Mouse (Mus musculus) mouse embryonic stem cell (cell line): ENCODE results near the gene Tsc22d3.

Experiments
- in situ Hi-C, 2 experiments: fragments of 300-500 bp; cut with MboI; formaldehyde crosslinking; loops; 1 replicate in 1 of 2; 3 replicates in 1 of 2; pipeline ENCODE4 v1.14.3; 2019 to 2020; ENCODE audit warnings: low sequenced_read_pairs in 2 of 2, low pct_unique_long_range_greater_than_20kb in 1 of 2, mixed read lengths in 1 of 2; ENCODE audit not compliant: unreplicated experiment in 1 of 2

The Tsc22d3 gene

DNA sequence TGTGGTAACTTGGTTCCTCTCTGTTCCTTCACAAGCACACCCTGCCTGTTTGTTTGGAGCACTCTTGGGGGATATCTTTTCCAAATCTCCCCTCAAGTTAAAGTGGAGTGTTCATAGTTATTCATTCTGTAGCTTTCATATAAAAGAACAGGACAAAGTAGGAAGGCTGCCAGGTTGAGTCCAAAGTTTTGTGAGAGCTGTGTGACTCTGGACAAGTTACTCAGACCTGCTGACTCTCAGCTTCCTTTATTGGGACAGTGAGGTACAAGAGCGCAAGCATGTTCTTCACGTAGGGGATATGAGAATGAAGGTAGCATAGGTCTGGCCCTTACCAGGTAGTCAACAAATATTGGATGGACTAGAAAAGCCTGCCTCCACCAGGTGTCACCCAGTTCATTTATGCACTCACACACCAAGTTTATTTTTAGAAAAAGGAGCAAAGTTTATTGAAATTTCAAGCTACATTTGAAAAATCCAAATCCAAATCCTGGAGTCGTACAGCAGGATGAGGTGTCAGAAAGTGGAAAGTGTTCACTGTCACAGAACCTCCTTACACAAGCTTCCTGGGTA lies 61.3 kb downstream of the Tsc22d3 start:
- in situ Hi-C loops = no loop called here

DNA sequence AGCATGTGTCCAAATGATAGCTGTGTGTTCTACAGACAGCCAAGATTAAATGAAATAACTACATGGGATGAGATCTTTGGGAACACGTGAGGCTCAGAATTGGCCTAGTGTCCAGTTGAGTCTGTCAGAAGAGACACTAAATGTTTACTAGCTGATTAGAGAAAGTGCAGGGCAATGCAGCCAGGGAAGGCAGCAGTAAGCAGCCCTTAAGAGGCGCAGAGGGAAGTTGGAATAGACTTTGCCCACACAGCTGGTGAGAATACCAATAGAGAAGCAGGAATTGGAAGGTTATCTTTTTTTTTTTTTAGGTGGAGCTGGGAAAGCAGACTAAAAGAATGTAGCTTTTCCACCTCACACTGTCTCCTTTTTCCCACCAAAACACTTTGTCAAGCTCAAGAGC lies 61.8 kb downstream of the Tsc22d3 start:
- in situ Hi-C loops = no loop called here

DNA sequence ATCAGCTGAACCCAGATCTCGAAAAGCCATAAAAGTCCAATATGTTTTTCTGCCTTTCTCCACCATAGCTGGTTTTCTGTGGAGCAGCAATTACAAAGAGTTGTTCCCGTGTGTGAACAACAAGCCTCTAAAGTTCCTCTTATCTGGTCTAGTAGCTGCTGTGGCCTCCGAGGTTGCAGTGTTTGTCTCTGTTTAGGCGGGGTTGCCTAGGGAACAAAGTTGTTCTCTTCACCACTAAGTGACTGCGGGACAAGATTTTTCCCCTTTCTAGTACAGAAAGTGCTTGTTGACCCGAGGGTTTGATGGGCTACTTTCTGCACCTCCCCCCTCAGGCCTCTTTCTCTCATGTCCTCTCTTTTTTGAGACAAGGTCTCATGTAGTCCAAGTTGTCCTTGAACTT lies 62.8 kb downstream of the Tsc22d3 start:
- in situ Hi-C loops = no loop called here

DNA sequence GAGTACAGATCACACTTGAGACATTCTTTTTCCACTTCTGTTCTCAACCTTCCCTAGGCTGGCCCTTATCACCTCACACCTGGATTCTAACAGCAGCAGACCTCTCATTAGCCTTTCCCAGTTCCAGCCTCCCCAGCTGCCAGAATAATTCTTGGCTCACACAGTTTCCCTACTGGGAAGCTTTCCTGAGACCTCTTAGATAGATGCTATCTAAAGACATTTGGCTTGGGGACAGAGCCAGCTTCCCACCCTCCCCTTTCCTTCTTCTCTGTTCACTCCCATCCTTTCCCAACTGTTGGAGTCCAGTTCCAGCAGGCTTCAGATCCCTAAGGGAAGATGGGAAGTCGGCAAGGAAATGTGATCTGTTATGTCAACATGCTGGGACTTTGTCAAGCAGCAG lies 65.0 kb downstream of the Tsc22d3 start:
- in situ Hi-C loops = no loop called here

DNA sequence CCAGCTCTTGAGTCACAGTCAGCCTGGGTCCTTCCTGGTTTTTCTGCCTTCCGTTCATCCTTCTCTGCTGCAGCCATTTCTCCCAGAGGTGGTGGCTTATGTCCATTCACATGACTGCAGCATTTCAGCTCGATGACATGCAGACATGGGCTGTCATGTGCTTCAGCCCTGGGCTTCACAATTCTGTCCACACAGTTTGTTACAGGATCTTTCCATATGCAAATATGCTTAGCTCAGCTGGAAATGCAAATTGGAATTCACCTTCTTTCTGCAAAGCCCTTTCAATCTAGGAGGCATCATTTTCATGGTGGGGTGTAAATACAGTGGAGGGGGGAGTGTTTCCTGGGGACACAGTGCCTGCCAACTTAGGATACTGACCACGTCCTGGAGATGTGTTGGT lies 66.2 kb downstream of the Tsc22d3 start:
- in situ Hi-C loops = no loop called here

DNA sequence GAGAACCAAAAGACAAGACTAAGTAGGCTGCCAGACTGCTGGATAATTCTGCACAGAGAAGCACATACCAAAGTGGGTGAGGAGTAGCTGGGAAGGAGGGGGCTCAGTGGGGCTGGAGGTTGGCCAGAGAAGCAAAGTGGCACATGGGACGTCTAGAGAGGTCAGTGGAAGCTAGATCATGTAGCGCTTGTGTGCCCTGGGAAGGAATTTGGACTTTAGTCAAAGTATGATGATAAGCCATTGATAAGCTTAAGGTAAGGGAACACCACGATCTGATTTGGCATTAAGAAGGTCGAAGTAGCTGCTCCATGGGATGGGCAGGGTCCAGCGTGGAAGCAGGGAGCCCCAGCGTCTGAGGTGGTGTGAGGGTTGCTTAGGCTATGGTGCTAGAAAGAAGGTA lies 68.1 kb downstream of the Tsc22d3 start:
- in situ Hi-C loops = no loop called here

DNA sequence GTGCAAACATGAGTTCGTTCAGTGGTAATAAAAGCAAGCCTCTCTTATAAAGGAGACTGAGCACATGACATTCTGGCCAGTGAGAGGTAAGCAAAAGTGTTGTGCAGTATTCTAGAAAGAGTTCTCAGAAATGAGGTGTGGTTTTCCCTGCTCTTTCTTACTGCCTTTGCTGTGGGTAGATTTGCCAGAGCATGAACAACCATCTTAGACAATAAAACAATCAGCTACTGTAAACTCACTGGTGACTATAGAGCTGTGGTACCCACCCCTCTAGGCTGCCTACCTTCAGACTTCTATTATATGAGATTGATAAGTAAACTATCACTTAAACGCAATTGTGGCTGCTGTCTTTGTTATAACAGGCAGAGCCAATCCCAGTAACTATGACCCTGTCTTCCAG lies 69.1 kb downstream of the Tsc22d3 start:
- in situ Hi-C loops = no loop called here

DNA sequence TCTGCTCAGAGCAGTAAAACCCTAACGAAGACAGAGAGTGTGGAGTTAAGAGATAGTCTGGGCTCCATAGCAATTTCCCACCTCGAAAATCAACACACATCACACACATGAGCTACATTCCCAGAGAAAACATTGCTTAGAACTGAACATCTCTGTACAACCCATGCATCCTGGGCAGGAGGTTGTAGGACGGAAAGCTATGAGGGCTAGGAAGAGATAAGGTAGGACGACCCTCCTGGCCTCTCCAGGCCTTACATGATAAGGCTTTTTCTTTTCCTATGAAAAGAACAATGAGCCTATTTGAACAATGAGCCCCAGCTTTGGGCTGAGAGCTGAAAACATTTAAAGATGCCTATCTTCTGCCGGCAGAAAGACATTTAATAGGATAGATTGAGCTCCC lies 69.8 kb downstream of the Tsc22d3 start:
- in situ Hi-C loops = no loop called here

DNA sequence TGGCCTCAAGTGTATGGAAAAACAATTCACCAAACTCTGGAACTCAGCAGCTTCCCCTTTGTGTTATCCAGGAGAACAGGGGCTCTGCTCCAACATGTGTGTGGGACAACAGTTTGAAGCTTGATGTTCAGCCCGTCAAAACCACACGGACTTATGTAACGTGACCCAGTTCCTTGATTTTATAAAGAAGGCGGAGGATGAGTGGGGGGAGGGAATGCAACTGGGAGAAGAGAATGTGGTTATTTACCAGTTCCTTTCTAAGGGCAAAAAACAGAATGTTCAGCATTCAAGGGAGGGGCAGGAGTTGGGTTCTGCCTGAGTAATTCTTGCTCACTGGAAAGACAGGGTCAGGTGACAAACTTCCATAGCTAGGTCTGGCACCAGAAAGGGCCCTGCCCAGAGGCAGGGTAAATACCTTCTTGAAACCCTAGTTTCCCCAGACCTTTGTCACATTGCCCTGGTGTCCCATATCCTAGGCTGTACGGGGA lies 71.3 kb downstream of the Tsc22d3 start:
- in situ Hi-C loops = no loop called here

DNA sequence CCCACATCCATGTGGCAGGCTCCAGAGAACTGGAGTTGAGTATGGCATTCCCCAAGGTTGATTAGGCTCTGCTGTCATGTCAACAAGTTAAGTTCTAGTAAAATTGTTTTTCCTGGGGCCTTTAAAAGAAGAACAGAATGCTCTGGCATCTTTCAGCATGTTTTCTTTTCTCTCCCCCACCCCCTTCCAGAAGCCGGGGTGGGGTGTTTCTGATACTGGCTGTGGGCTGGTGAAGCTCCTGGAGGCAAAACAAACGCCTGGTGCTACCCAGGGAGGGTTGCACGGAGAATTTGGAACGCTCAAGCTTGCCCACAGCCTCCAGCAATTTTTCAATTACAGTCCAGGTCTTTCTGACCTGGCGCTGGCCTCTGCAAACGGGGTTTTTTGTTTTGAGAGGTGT lies 73.2 kb downstream of the Tsc22d3 start:
- in situ Hi-C loops = no loop called here

DNA sequence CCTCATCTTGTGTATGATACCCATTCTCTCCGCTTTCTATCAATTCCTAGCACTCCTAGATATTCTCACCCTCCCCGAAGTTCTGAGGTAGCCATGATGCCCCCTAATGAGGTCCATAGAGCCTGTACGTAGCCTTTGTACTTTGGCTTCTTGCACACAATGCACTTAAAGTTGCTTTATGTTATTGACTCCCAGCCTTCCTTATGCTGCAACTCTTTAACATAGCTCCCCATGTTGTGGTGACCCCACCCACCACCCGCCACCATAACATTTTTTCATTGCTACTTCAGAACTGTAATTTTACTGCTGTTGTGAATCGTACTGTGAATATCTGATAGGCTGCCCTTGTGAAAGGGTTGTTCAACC lies 74.2 kb downstream of the Tsc22d3 start:
- in situ Hi-C loops = no loop called here

DNA sequence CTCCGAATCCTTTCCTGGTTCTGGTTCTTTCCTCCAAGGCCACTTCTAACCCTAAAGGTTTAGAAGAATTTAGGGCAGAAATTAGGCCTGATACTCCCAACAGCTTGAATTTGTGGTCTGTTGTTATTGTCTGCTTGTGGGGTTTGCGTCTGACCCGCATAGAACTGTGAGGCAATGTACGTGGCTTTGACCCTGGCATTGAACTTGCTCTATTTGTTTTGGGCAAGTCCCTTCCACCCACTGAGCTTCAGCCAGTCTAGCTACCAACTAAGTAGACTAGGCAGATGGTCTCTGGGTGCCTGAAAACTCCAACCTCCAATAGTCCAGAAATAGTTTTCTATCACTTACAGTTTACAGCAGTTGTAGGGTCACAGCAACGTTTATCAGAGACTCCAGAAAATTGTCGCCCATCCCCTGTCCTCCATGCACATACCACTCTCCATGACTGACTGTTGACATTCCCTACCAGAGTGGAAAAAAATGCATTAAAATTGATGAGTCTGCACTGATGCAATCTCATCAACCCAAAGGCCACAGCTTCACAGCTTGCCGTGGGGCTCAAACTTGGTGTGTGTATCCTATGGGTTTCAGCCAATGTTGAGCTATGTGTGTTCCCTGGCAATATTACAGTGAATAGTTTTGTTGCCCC lies 74.7 kb downstream of the Tsc22d3 start:
- in situ Hi-C loops = no loop called here

DNA sequence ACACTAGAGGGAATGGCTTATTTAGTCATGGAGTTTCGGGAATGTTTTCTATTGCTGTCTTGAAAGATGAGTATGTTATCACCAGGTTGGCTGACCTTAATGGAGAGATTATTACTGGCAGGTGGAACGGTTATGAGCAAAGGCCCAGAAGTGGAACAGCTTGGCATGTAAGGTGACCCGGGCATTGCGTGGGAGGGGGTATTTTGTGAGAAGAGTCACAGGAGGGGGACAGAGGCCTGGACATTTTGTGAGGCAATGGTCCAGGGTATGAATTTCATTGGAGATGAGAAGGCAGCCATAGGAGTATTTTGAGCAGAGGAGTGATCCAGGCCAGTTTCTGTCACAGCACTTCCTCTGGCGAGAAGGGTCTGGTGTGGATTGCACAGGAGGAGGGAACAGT lies 76.2 kb downstream of the Tsc22d3 start:
- in situ Hi-C loops = no loop called here

DNA sequence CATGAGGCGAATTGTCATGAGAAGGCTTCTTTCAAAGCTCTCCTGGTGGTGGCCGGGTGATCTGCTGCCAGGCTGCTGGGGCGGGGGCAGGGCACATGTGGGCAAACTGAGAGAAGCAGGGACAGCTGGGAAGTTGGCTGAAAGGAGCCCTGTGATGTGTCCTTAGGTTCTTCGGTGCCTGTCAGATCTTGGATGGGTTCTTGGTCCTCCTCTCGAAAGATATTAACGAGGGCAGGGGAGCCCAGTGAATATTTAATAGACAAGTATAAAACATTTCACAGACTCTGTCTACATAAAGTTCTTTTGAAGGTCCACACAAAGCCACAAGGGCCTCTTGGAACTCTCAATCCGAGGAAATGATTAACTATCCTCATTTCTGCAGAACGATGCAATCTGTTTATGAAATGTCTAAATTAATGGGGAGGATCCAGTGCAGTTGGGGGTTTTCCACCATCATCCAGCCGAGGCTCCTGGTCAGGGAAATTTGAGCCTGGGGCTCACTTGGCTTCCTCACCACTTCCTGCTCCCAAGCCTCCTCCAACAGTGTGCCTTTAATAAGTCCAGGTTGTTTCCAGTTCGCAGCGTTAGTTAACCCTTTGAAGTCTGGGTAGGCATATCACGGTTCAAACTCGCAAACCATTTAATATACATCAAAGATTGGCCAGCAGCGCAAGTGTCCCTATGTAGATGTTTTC lies 78.2 kb downstream of the Tsc22d3 start:
- in situ Hi-C loops = no loop called here

DNA sequence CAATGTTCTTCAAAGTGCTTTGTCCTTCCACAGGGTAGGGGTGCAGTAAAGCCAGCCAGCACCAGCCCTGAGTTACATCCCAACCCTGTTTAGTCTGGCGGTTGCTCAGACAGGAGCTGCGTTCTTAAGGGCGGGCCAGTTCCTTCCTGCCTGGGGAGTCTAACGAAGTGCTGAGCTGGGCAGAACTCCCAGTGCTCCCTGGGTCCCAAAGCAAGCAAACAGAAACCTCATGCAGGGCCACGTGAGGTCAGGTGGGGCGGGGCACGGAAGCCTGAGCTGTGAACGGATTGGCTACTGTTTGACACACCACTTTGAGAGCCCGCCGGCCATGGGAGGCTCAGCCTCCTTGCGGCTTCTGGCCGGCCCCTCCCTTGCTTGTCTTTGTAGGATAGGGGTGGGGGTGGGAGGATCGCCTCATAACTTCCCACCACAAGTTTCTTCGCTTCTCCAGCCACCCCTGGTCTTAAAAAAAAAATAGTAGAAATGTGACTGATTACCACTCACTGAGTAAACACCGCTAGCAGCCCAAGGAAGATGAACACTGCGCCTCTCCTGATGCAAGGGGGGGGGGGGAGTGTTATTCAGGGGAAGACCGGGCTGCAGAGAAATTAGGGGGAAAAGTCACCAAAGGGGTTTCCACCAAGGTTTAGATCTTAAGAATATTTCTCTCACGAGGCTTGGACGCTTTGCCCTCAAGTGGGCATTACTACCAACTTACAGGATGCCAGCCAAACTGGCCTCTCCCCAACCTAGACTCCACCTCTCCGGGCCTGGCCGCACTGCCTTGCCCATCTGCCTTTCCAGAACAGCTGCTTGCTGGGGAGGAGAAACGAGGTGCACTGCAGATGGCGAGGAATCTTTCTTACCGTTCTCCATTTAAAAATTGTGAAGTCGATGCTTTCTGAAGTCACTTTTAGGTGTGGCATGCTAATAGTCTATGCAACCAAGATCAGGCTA lies 80.0 kb downstream of the Tsc22d3 start:
- in situ Hi-C loops = no loop called here

DNA sequence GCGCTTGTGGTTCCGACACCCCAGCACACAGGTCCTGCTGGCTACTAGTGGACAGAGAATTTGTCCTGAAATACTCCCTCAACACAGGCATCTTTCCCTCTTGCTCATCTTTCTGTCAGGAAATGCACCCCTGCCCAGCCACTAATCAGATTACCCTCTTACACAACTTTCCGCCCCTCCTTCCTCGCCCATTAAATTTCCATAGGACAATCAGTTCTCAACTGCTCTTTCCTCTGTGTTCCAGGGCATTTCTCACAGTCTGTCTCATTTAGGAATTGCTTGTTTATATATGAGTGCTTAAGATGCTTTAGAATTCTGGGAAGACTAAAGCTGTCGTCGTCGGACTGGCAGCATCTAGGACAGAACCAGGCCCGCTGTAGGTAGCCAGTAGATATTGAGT lies 82.1 kb downstream of the Tsc22d3 start:
- in situ Hi-C loops = no loop called here

DNA sequence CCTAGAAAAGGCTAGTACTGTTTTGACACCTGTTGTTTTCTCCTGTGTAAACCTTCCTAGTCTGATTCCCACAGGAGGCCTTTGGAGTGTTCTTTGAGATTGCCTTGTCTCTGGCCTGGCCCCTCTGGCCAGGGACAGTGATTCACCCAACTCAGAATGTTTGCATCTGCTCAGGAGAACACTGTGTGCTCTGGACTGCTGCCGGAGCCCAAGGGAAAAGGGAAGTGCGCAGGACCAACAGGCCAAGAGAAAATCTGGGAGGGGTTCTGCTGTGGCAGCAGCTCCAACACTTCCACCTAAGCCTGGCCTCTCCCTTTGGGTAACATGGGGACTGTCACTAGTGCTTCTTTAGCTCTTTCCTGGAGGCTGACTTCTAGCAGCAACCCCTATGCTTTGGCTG lies 87.1 kb downstream of the Tsc22d3 start:
- in situ Hi-C loops = no loop called here

DNA sequence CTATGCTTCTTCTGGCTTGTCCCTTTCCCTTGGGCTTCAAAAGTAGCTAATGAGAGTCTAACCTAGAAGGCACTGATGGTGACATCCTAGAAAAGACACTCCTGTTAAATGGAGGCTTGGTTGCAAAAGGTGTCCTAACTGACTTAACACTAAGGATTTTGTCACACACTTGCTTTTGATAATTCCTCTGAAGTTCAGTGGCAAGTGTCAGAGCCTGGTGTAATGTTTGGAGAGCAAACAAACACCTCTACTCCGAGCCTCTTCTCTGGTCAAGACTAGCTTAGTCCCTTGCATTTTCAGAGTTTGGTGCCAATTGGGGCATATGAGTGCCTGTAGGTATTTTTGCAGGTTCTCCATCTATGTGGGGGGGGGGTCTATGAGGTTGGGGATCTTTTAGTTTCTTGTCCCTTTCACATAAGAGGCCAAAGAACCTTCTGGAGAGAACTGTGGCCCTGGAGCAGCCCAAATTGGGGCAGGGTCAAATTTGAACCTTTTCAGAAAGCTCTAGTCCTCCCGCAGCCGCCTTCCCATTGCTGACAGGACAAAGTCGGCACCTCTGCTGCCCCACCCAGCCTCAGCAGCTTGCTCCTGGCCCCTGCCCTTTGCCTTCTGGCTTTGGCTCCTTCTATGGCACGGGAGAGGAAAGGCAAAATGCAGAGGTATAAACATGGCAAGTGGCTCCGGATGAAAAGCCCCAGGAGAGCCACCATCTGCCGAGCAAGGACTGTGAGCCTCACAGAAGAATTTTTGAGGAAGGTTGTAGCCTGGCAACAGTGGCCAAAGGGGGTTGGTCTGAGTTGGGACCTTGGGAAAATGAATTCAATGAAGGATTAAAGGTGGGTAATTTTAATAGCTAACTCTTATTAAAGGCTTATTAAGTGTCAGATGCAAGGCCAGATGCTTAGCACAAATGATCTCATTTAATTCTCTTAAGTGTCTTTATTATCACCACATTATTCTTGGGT lies 88.5 kb downstream of the Tsc22d3 start:
- in situ Hi-C loops = no loop called here
